Comparison of ENCODE assay signal across 8 mouse cellular contexts in the genomic region with DNA sequence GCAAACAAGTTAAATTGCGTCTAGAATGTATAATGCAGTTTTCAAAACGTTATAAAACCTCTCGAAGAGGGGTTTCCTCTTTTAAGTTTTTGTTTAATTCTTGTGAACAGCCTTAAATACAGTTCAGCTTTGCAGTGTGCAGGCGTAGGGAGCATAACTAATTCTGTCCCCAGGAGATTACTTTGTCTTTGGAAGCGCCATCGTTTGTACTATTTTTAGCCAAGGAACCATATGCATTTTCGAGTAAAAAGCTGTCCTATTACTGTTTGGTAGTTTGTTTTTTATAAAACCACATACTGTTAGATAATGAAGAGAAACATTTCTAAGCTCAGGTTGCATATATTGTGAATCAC.
A peak's percentile ranks its signal among the peaks of the same experiment; 100 is the strongest.
DNase-seq lines count a peak whose midpoint lies in the region; ATAC-seq and TF ChIP-seq lines count a peak whose summit lies in the region.

No protein-coding gene starts in this region.

- H3K27ac ChIP-seq in lung, embryonic 15.5 days = peak overlapping the region; percentile 44; the same call in 1 of the 2 replicates
- H3K27ac ChIP-seq in forebrain, embryonic 14.5 days (ENCODE audit: low read depth, low read length) = peak overlapping the region; percentile 30; the same call in 1 of the 2 replicates
- no peak overlapping the region for H3K27ac ChIP-seq in limb, embryonic 14.5 days (replicated peaks; ENCODE audit: low read depth, low read length)
- H3K27ac ChIP-seq in olfactory bulb, adult 2 months (ENCODE audit: insufficient read depth, low read depth, low read length) = no peak overlapping the region

- TF ChIP-seq CTCF in olfactory bulb, adult 2 months (IDR thresholded peaks at IDR 0.05; ENCODE audit: insufficient read depth, low read depth, low read length) = no peak

- no peaks in the 10 kb centered on the region for H3K36me3 ChIP-seq in lung, embryonic 15.5 days
- no peaks in the 10 kb centered on the region for H3K36me3 ChIP-seq in forebrain, embryonic 14.5 days (ENCODE audit: control insufficient read depth, insufficient read depth, low read length)
- H3K36me3 ChIP-seq in limb, embryonic 14.5 days (ENCODE audit: control insufficient read depth, insufficient read depth, low read length) = no peaks in the 10 kb centered on the region

- H3K9ac ChIP-seq in lung, embryonic 15.5 days = peak overlapping the region; percentile 16; the same call in 1 of the 2 replicates
- H3K9ac ChIP-seq in forebrain, embryonic 14.5 days (ENCODE audit: low read length) = no peak overlapping the region
- no peak overlapping the region for H3K9ac ChIP-seq in limb, embryonic 14.5 days (ENCODE audit: low read depth, low read length, severe bottlenecking)

- DNase-seq in lung, postnatal 25 days (ENCODE audit: low spot score) = no peak
- DNase-seq in forebrain, embryonic 14.5 days (ENCODE audit: low spot score) = no peak
- no peak for DNase-seq in limb, embryonic 14.5 days (ENCODE audit: low spot score)
- no peak for DNase-seq in spleen, postnatal 36 days (ENCODE audit: low spot score in 2 of 2)
- DNase-seq in layer of hippocampus, adult 18-20 months (ENCODE audit: low spot score in 2 of 2) = no peak
- no peak for DNase-seq in frontal cortex, postnatal 10 days (ENCODE audit: low spot score in 2 of 2)

- H3K4me1 ChIP-seq in lung, embryonic 15.5 days = peaks cover 6% of the 10 kb centered on the region
- H3K4me1 ChIP-seq in forebrain, embryonic 14.5 days (ENCODE audit: control insufficient read depth, insufficient read depth, low read length) = peaks cover 10% of the 10 kb centered on the region; the same call in 1 of the 2 replicates
- peaks cover 10% of the 10 kb centered on the region for H3K4me1 ChIP-seq in limb, embryonic 14.5 days (ENCODE audit: control insufficient read depth, insufficient read depth, low read length)
- peaks cover 6% of the 10 kb centered on the region for H3K4me1 ChIP-seq in olfactory bulb, adult 2 months (ENCODE audit: control insufficient read depth, insufficient read depth, low read length)

- H3K4me2 ChIP-seq in lung, embryonic 15.5 days = peak overlapping the region; percentile 52
- H3K4me2 ChIP-seq in forebrain, embryonic 14.5 days (ENCODE audit: low read length) = peak overlapping the region; percentile 48
- H3K4me2 ChIP-seq in limb, embryonic 14.5 days (replicated peaks; ENCODE audit: low read depth, low read length, severe bottlenecking) = peak overlapping the region; percentile 45

- ATAC-seq in lung, embryonic 15.5 days (ENCODE audit: borderline replicate concordance, extremely low read depth, low FRiP score, low TSS enrichment) = no peak
- 0 out of 2 replicates have a peak, but pooled peaks have one; percentile 38 for ATAC-seq in forebrain, embryonic 14.5 days
- ATAC-seq in limb, embryonic 14.5 days (ENCODE audit: low FRiP score, low read depth) = no peak

- no peak for TF ChIP-seq POLR2A in limb, embryonic 14.5 days (IDR thresholded peaks at IDR 0.05; ENCODE audit: borderline replicate concordance, extremely low read depth, insufficient read depth, insufficient read length)
- TF ChIP-seq POLR2A in olfactory bulb, adult 2 months (IDR thresholded peaks at IDR 0.05; ENCODE audit: insufficient read depth, low read depth, low read length) = no peak

- H3K9me3 ChIP-seq in lung, embryonic 15.5 days = no peaks in the 10 kb centered on the region
- no peaks in the 10 kb centered on the region for H3K9me3 ChIP-seq in forebrain, embryonic 14.5 days (replicated peaks; ENCODE audit: control insufficient read depth, low read length)
- no peaks in the 10 kb centered on the region for H3K9me3 ChIP-seq in limb, embryonic 14.5 days (ENCODE audit: control insufficient read depth, low read length)

- 26% methylated on average over 7 of the region's 7 CpGs for WGBS in lung, embryonic 15.5 days
- WGBS in forebrain, embryonic 14.5 days = 12% methylated on average over 7 of the region's 7 CpGs
- WGBS in limb, embryonic 14.5 days = 22% methylated on average over 7 of the region's 7 CpGs
- WGBS in olfactory bulb, adult 2 months = 12% methylated on average over 7 of the region's 7 CpGs

- no peaks in the 10 kb centered on the region for H3K27me3 ChIP-seq in lung, embryonic 15.5 days
- no peaks in the 10 kb centered on the region for H3K27me3 ChIP-seq in forebrain, embryonic 14.5 days (replicated peaks; ENCODE audit: control insufficient read depth, insufficient read depth, low read length)
- H3K27me3 ChIP-seq in limb, embryonic 14.5 days (ENCODE audit: control insufficient read depth, insufficient read depth, low read length) = no peaks in the 10 kb centered on the region

- H3K4me3 ChIP-seq in lung, embryonic 15.5 days = peak overlapping the region; percentile 20
- no peak overlapping the region for H3K4me3 ChIP-seq in forebrain, embryonic 14.5 days (ENCODE audit: low read depth, low read length)
- 0 out of 2 replicates have a peak overlapping the region, but pooled peaks have one; percentile 9 for H3K4me3 ChIP-seq in limb, embryonic 14.5 days (replicated peaks; ENCODE audit: low read length)
- peak overlapping the region; percentile 33 for H3K4me3 ChIP-seq in olfactory bulb, adult 2 months (ENCODE audit: insufficient read depth, low read depth, low read length)

Comparison
In these comparisons a context has a peak if more than half of its experiments do, and no peak if none do; other contexts are left out.
1. H3K27ac ChIP-seq: peak in lung, embryonic 15.5 days (single experiment) and forebrain, embryonic 14.5 days (single experiment); none in limb, embryonic 14.5 days (single experiment) and olfactory bulb, adult 2 months (single experiment).
2. Peak in every context shown above with its lines, with median percentiles within 50 percentile points of each other: H3K4me2 ChIP-seq.